Mouse (Mus musculus): ENCODE measurements at regions not wholly inside any gene's neighbourhood (a gene's known extent, or its start where the extent isn't known, plus 50 kb on each side); places are given as distances from the start of the nearest gene placed in this dataset.

DNA sequence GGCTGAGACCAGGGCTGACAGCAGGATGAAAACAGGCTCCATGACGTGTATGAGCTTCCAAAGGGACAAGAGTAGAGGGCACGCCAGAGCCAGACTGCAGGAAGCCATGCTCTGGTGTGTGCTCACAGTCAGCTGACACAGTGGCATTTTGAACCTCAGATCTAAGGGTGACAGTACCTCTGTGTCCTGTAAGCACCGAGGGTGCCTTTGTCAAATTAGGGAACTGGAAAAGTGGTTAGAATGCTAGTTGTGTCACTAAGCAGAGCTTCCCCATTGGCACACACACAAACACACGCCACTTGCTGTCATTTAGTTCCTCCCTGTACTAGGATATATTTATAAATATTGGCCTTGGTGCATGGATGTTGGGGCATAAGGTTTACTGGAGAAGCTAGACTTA lies 1374.6 kb upstream of the Gm7489 start:
- no peak for ATAC-seq (ENCODE audit: low FRiP score, low TSS enrichment)
- H3K4me3 ChIP-seq (replicated peaks; ENCODE audit: low read depth, low read length): no peak overlapping the region
- no peaks in the 10 kb centered on the region for H3K27me3 ChIP-seq (ENCODE audit: control insufficient read depth, insufficient read depth, low read length)
- no peak for DNase-seq
- WGBS: 81% methylated on average over 4 of the region's 4 CpGs
- no peak overlapping the region for H3K27ac ChIP-seq (replicated peaks; ENCODE audit: low read depth, low read length)
- no peak overlapping the region for H3K9ac ChIP-seq (replicated peaks; ENCODE audit: low read length)
- H3K9me3 ChIP-seq (ENCODE audit: control insufficient read depth, low read length): no peaks in the 10 kb centered on the region
- no peaks in the 10 kb centered on the region for H3K36me3 ChIP-seq (ENCODE audit: control insufficient read depth, insufficient read depth, low read length)
- no peaks in the 10 kb centered on the region for H3K4me1 ChIP-seq (ENCODE audit: control insufficient read depth, insufficient read depth, low read length)
- H3K4me2 ChIP-seq (ENCODE audit: low read length): no peak overlapping the region

- H3K27ac ChIP-seq (replicated peaks; ENCODE audit: low read depth, low read length): no peak overlapping the region
- no peaks in the 10 kb centered on the region for H3K9me3 ChIP-seq (ENCODE audit: control insufficient read depth, low read length)
- H3K4me3 ChIP-seq (replicated peaks; ENCODE audit: low read depth, low read length): no peak overlapping the region
- H3K4me1 ChIP-seq (ENCODE audit: control insufficient read depth, insufficient read depth, low read length): no peaks in the 10 kb centered on the region
- no peak overlapping the region for H3K9ac ChIP-seq (replicated peaks; ENCODE audit: low read length)
- 90% methylated on average over 2 of the region's 2 CpGs for WGBS
- DNase-seq (no peak), ATAC-seq (ENCODE audit: low FRiP score, low TSS enrichment) (no peak)
- H3K27me3 ChIP-seq (ENCODE audit: control insufficient read depth, insufficient read depth, low read length): no peaks in the 10 kb centered on the region
- no peak overlapping the region for H3K4me2 ChIP-seq (ENCODE audit: low read length)
- no peaks in the 10 kb centered on the region for H3K36me3 ChIP-seq (ENCODE audit: control insufficient read depth, insufficient read depth, low read length)
These were observed 1348.1 kb upstream of the Gm7489 start for GRCm38 (mm10) chr15:52536594-52536993.

DNA sequence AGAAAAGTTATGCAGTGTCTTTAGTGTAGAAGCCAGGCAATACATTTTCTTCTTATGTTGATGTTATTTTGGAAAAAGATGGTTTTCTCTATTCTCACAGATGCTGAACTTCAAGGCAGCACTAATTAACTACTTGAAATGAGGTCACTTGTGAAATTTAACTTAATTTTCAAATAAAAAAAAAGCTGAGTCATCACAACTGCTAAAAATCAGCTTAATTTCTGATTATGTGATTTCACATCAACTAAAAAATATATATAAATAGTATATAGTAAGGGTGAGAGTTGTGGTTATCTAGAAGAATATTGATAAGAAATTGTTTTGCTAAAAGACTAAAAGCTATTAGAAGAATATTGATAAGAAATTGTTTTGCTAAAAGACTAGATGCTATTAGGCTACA lies 1326.0 kb upstream of the Gm7489 start:
- Histone ChIP-seq H3K9me3 (ENCODE audit: control insufficient read depth, low read length) (no peaks in the 10 kb centered on the region), H3K27ac (replicated peaks; ENCODE audit: low read depth, low read length) (no peak overlapping the region), H3K36me3 (ENCODE audit: control insufficient read depth, insufficient read depth, low read length) (no peaks in the 10 kb centered on the region), H3K9ac (replicated peaks; ENCODE audit: low read length) (no peak overlapping the region), H3K4me2 (ENCODE audit: low read length) (no peak overlapping the region), H3K4me1 (ENCODE audit: control insufficient read depth, insufficient read depth, low read length) (no peaks in the 10 kb centered on the region), H3K27me3 (ENCODE audit: control insufficient read depth, insufficient read depth, low read length) (no peaks in the 10 kb centered on the region), H3K4me3 (replicated peaks; ENCODE audit: low read depth, low read length) (no peak overlapping the region)
- ATAC-seq (ENCODE audit: low FRiP score, low TSS enrichment) (no peak), DNase-seq (no peak)

DNA sequence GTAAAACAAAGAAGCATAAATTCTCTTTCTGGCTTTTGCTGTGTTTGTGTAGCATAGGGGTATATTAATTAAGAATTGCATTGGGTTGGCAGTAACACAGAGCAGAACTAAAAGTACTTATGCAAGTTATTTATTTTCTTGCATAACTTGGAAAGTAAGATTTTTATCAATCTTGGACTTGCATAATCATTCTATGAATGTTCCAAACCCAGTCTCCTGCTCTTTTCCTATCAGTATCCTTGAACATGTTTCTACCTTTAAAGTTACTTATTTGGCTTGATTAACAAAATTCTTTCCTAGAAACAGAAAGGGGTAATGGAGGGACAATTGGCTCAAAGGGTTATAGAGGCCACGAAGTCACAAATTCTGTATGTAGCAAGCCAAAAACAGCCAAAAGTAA lies 1320.6 kb upstream of the Gm7489 start:
- no peak overlapping the region for H3K4me2 ChIP-seq (ENCODE audit: low read length)
- H3K4me3 ChIP-seq (replicated peaks; ENCODE audit: low read depth, low read length): no peak overlapping the region
- no peaks in the 10 kb centered on the region for H3K4me1 ChIP-seq (ENCODE audit: control insufficient read depth, insufficient read depth, low read length)
- H3K27me3 ChIP-seq (ENCODE audit: control insufficient read depth, insufficient read depth, low read length): no peaks in the 10 kb centered on the region
- whole genome bisulfite sequencing: 85% methylated on average over 1 of the region's 1 CpGs
- no peaks in the 10 kb centered on the region for H3K36me3 ChIP-seq (ENCODE audit: control insufficient read depth, insufficient read depth, low read length)
- DNase-seq (no peak), ATAC-seq (ENCODE audit: low FRiP score, low TSS enrichment) (no peak)
- H3K9ac ChIP-seq (replicated peaks; ENCODE audit: low read length): no peak overlapping the region
- H3K9me3 ChIP-seq (ENCODE audit: control insufficient read depth, low read length): no peaks in the 10 kb centered on the region
- H3K27ac ChIP-seq (replicated peaks; ENCODE audit: low read depth, low read length): no peak overlapping the region

- ATAC-seq (ENCODE audit: low FRiP score, low TSS enrichment) (no peak), DNase-seq (no peak)
- Histone ChIP-seq H3K27ac (replicated peaks; ENCODE audit: low read depth, low read length) (no peak overlapping the region), H3K4me3 (replicated peaks; ENCODE audit: low read depth, low read length) (no peak overlapping the region), H3K36me3 (ENCODE audit: control insufficient read depth, insufficient read depth, low read length) (no peaks in the 10 kb centered on the region), H3K27me3 (ENCODE audit: control insufficient read depth, insufficient read depth, low read length) (no peaks in the 10 kb centered on the region), H3K4me2 (ENCODE audit: low read length) (no peak overlapping the region), H3K9ac (replicated peaks; ENCODE audit: low read length) (no peak overlapping the region), H3K4me1 (ENCODE audit: control insufficient read depth, insufficient read depth, low read length) (no peaks in the 10 kb centered on the region), H3K9me3 (ENCODE audit: control insufficient read depth, low read length) (no peaks in the 10 kb centered on the region)
- 87% methylated on average over 5 of the region's 5 CpGs for WGBS
These were observed 1319.3 kb upstream of the Gm7489 start for GRCm38 (mm10) chr15:52565449-52565851.

DNA sequence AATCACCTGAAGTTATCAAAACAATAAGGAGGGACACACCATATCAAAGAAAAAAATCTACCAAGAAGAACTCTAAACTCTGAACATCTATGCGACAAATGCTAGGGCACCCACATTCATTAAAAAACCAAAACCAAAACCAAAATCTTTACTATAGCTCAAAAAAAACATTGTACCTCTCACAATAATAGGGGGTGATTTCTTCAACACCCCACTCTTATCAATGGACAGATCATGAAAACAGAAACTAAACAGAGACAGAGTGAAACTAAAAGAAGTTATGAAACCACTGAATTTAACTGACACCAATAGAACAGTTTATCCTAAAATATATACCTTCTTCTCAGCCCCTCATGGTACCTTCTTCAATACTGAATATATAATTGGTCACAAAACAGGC lies 1314.5 kb upstream of the Gm7489 start:
- H3K9ac ChIP-seq (replicated peaks; ENCODE audit: low read length): no peak overlapping the region
- DNase-seq: no peak
- ATAC-seq (ENCODE audit: low FRiP score, low TSS enrichment): no peak
- H3K4me3 ChIP-seq (replicated peaks; ENCODE audit: low read depth, low read length): no peak overlapping the region
- no peaks in the 10 kb centered on the region for H3K36me3 ChIP-seq (ENCODE audit: control insufficient read depth, insufficient read depth, low read length)
- H3K4me2 ChIP-seq (ENCODE audit: low read length): no peak overlapping the region
- WGBS: 98% methylated on average over 1 of the region's 1 CpGs
- no peaks in the 10 kb centered on the region for H3K27me3 ChIP-seq (ENCODE audit: control insufficient read depth, insufficient read depth, low read length)
- H3K4me1 ChIP-seq (ENCODE audit: control insufficient read depth, insufficient read depth, low read length): no peaks in the 10 kb centered on the region
- H3K27ac ChIP-seq (replicated peaks; ENCODE audit: low read depth, low read length): no peak overlapping the region
- no peaks in the 10 kb centered on the region for H3K9me3 ChIP-seq (ENCODE audit: control insufficient read depth, low read length)

DNA sequence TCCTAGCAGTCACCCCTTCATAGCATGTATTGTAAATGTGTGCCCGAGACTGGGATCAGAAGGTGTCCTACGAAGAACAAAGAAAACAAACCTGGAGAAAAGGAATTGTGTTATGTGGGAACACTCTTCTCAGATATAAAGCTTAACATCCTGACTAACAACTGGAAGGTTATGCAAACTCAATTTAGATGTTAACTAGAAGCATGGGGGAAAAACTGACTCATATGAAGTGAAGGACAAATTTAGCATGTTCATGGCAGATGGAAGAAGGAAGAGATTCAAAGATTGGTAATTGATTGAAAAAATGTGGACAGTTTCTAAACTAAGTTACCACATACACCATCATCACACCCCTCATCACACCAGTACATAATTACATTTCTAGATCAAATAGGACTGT lies 1307.1 kb upstream of the Gm7489 start:
- H3K4me3 ChIP-seq (replicated peaks; ENCODE audit: low read depth, low read length): no peak overlapping the region
- H3K27ac ChIP-seq (replicated peaks; ENCODE audit: low read depth, low read length): no peak overlapping the region
- 86% methylated on average over 2 of the region's 2 CpGs for WGBS
- no peaks in the 10 kb centered on the region for H3K9me3 ChIP-seq (ENCODE audit: control insufficient read depth, low read length)
- DNase-seq (no peak), ATAC-seq (ENCODE audit: low FRiP score, low TSS enrichment) (no peak)
- H3K36me3 ChIP-seq (ENCODE audit: control insufficient read depth, insufficient read depth, low read length): no peaks in the 10 kb centered on the region
- no peak overlapping the region for H3K4me2 ChIP-seq (ENCODE audit: low read length)
- no peaks in the 10 kb centered on the region for H3K27me3 ChIP-seq (ENCODE audit: control insufficient read depth, insufficient read depth, low read length)
- no peaks in the 10 kb centered on the region for H3K4me1 ChIP-seq (ENCODE audit: control insufficient read depth, insufficient read depth, low read length)
- H3K9ac ChIP-seq (replicated peaks; ENCODE audit: low read length): no peak overlapping the region

DNA sequence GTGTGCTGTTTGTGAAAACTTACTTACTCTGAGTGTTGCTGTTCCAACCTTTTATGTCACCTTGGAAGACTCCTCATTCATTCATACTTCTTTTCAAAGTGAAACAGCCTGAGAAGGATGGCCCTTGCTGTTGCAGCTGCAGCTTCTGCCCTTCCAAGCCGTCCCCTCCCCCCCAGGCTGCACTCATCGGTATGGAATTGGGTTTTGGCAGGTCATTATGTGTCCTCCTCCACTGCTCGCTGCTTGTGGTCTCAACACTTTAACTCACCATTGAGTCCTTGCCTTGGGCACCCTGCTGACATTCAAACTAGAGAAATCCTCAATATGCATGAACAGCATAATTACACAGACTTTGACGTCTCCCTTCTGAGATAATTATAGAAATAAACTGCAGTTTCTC lies 1295.3 kb upstream of the Gm7489 start:
- Histone ChIP-seq H3K4me1 (ENCODE audit: control insufficient read depth, insufficient read depth, low read length) (no peaks in the 10 kb centered on the region), H3K27me3 (ENCODE audit: control insufficient read depth, insufficient read depth, low read length) (no peaks in the 10 kb centered on the region), H3K27ac (replicated peaks; ENCODE audit: low read depth, low read length) (no peak overlapping the region), H3K4me2 (ENCODE audit: low read length) (no peak overlapping the region), H3K9ac (replicated peaks; ENCODE audit: low read length) (no peak overlapping the region), H3K4me3 (replicated peaks; ENCODE audit: low read depth, low read length) (no peak overlapping the region), H3K9me3 (ENCODE audit: control insufficient read depth, low read length) (no peaks in the 10 kb centered on the region), H3K36me3 (ENCODE audit: control insufficient read depth, insufficient read depth, low read length) (no peaks in the 10 kb centered on the region)
- DNase-seq (peak; percentile 13), ATAC-seq (ENCODE audit: low FRiP score, low TSS enrichment) (no peak)
- WGBS: 39% methylated on average over 4 of the region's 4 CpGs

DNA sequence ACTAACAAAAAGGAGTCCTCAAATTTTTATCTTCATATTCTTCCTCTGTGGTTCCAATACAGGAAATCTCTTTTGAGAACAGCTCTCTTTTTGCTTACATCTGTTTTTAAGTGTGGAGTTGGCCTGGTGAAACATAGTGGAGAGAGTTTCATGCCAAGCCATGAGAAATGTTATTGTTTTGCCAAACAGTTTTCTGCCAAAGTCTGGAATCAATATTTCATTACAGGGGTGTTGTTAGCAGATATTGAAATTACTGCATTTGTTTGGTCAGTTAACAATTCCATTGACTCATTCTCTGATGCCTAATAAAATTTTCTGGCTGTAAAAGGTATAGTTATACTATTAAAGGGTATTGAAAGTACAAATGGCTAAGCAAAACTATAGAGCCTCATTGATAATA lies 1285.2 kb upstream of the Gm7489 start:
- no peak overlapping the region for H3K9ac ChIP-seq (replicated peaks; ENCODE audit: low read length)
- H3K9me3 ChIP-seq (ENCODE audit: control insufficient read depth, low read length): no peaks in the 10 kb centered on the region
- H3K4me2 ChIP-seq (ENCODE audit: low read length): no peak overlapping the region
- H3K4me1 ChIP-seq (ENCODE audit: control insufficient read depth, insufficient read depth, low read length): no peaks in the 10 kb centered on the region
- ATAC-seq (ENCODE audit: low FRiP score, low TSS enrichment): no peak
- H3K27ac ChIP-seq (replicated peaks; ENCODE audit: low read depth, low read length): no peak overlapping the region
- no peak for DNase-seq
- H3K4me3 ChIP-seq (replicated peaks; ENCODE audit: low read depth, low read length): no peak overlapping the region
- H3K27me3 ChIP-seq (ENCODE audit: control insufficient read depth, insufficient read depth, low read length): no peaks in the 10 kb centered on the region
- no peaks in the 10 kb centered on the region for H3K36me3 ChIP-seq (ENCODE audit: control insufficient read depth, insufficient read depth, low read length)

Measured in midbrain, embryonic 14.5 days (tissue).